Mouse (Mus musculus): ENCODE measurements around the gene Arl13b.

- TF ChIP-seq CTCF (IDR thresholded peaks at IDR 0.05; ENCODE audit: insufficient read depth, low read length) (no peak), POLR2A (IDR thresholded peaks at IDR 0.05; ENCODE audit: borderline replicate concordance, extremely low read depth, low read depth, low read length) (no peak)
These were observed 26.3 kb upstream of the Arl13b start for GRCm38 (mm10) chr16:62873180-62873579.

Measured in lung, adult 2 months (tissue).